Mouse (Mus musculus) CD4-positive naive resting alpha-beta T cell, adult 76 days (primary cell): ENCODE results near the gene Eps8l3. TPM values are rescaled to one million over a fixed set of nuclear protein-coding genes. Genes with fewer than 3 reads are reported as not detected.

Experiments used
- total RNA-seq: library from RNA; stranded (reverse); gene quantifications from one replicate; pipeline ENCODE4 v1.2.4, GENCODE M21; 2023

Eps8l3 gene
- not detected for total RNA-seq

GRCm38 (mm10) chr3:107877005-107877404, at the start of gene Eps8l3:
TSS of gene Eps8l3 (plus strand) at chr3:107877229.

GRCm38 (mm10) chr3:107895720-107896569, 18.9 kb downstream of the Eps8l3 start, which contains the start of gene Gstm5:
TSS of gene Gstm5 (plus strand) at chr3:107895821.

GRCm38 (mm10) chr3:107931670-107932069, 54.6 kb downstream of the Eps8l3 start, which contains the start of gene Gstm7:
TSS of gene Gstm7 (minus strand) at chr3:107931817.

Other genes starting within 250 kb of the Eps8l3 start
- not detected for gene Gm10961, start 245.9 kb upstream of the Eps8l3 start, total RNA-seq
- gene Strip1, start 245.5 kb upstream of the Eps8l3 start, total RNA-seq, result 43.1 TPM
- gene Ahcyl1, start 180.7 kb upstream of the Eps8l3 start, total RNA-seq, result 78.3 TPM
- 3.4 TPM for gene Csf1, start 116.8 kb upstream of the Eps8l3 start, total RNA-seq
- gene Gstm5, start 18.6 kb downstream of the Eps8l3 start, total RNA-seq, result not detected
- 1.7 TPM for gene Gstm7, start 54.6 kb downstream of the Eps8l3 start, total RNA-seq
- gene Gstm6, start 66.5 kb downstream of the Eps8l3 start, total RNA-seq, result not detected
- gene Gstm3, start 92.1 kb downstream of the Eps8l3 start, total RNA-seq, result not detected
- gene Gstm2, start 109.2 kb downstream of the Eps8l3 start, total RNA-seq, result not detected
- gene Gstm1, start 140.7 kb downstream of the Eps8l3 start, total RNA-seq, result 7.4 TPM
- gene Gstm4, start 167.7 kb downstream of the Eps8l3 start, total RNA-seq, result 2.7 TPM
- 29.5 TPM for gene Ampd2, start 209.4 kb downstream of the Eps8l3 start, total RNA-seq
- gene Gnat2, start 215.6 kb downstream of the Eps8l3 start, total RNA-seq, result not detected